Mouse (Mus musculus) CD4-positive helper T cell, adult 2 months (primary cell): Measurements from ENCODE around the gene Cyp2b23.
"Not testable (repeated sequence)": the region's sequence is repeated elsewhere in the genome, so short reads cannot be mapped to it uniquely, and the experiment has no call there.

ENCODE experiments used
- DNase-seq: peaks from one replicate; pipeline ENCODE4 v3.0.0-alpha.2; 2012; ENCODE audit warnings: low read depth, missing footprints, low spot score

Cyp2b23 gene

GRCm38 (mm10) chr7:26686337-26686736 lies at the start of gene Cyp2b23:
Gene Cyp2b23, minus strand, starts transcription at chr7:26686437.
- no peak for DNase-seq

GRCm38 (mm10) chr7:26711061-26711460 lies 24.8 kb upstream of the Cyp2b23 start:
- DNase-seq = no peak

- no peak for DNase-seq
These were observed 20.8 kb upstream of the Cyp2b23 start for GRCm38 (mm10) chr7:26707061-26707460.

- not testable (repeated sequence) for DNase-seq
These were observed 20.0 kb upstream of the Cyp2b23 start for GRCm38 (mm10) chr7:26706191-26706590.

- no peak for DNase-seq
These were observed 13.9 kb upstream of the Cyp2b23 start for GRCm38 (mm10) chr7:26700151-26700550.

GRCm38 (mm10) chr7:26685713-26686112 lies 524 bp downstream of the Cyp2b23 start:
- DNase-seq = no peak

GRCm38 (mm10) chr7:26667466-26667865 lies 18.8 kb downstream of the Cyp2b23 start:
- DNase-seq = not testable (repeated sequence)

GRCm38 (mm10) chr7:26666011-26666410 lies 20.2 kb downstream of the Cyp2b23 start:
- DNase-seq = no peak

GRCm38 (mm10) chr7:26618364-26618763 lies 67.9 kb downstream of the Cyp2b23 start, which contains the start of gene Vmn1r185:
Gene Vmn1r185, minus strand, starts transcription at chr7:26618464.
- not testable (repeated sequence) for DNase-seq
